Mouse (Mus musculus) heart, postnatal 0 days (tissue): ENCODE measurements at regions not wholly inside any gene's neighbourhood (a gene's known extent, or its start where the extent isn't known, plus 50 kb on each side); places are given as distances from the start of the nearest gene placed in this dataset.
A peak's percentile ranks its signal among the peaks of the same experiment; 100 is the strongest.

Experiments
- ATAC-seq: fragments of 200-750 bp; cut with Nextera tagmentation; 2 replicates; pipeline ENCODE4 v1.8.0; 2017; ENCODE audit warnings: low read depth, moderate number of reproducible peaks, moderate library complexity; ENCODE audit not compliant: insufficient read depth
- DNase-seq: peaks from one replicate; pipeline ENCODE4 v3.0.0-alpha.2; 2016; ENCODE audit warnings: low spot score
- H3K27ac ChIP-seq: fragments of 300-500 bp; sonication (generic); 2 replicates; pipeline ENCODE4 v1.5.1; 2014; ENCODE audit warnings: low read depth, mild to moderate bottlenecking
- H3K27me3 ChIP-seq: fragments of 300-500 bp; sonication (generic); 2 replicates; pipeline ENCODE4 v1.6.1; 2014; ENCODE audit warnings: low read length, mixed read lengths; ENCODE audit not compliant: control insufficient read depth, insufficient read depth
- H3K36me3 ChIP-seq: fragments of 300-500 bp; sonication (generic); replicated peaks from 2 replicates; pipeline ENCODE4 v1.6.1; 2014; ENCODE audit warnings: low read length, mixed read lengths; ENCODE audit not compliant: control insufficient read depth, insufficient read depth
- H3K4me1 ChIP-seq: fragments of 300-500 bp; sonication (generic); 2 replicates; pipeline ENCODE4 v1.6.1; 2014; ENCODE audit warnings: antibody characterized with exemption; ENCODE audit not compliant: control insufficient read depth, insufficient read depth
- H3K4me2 ChIP-seq: fragments of 300-500 bp; sonication (generic); 2 replicates; pipeline ENCODE4 v1.6.1; 2014; ENCODE audit warnings: low read depth, mild to moderate bottlenecking, low read length, moderate library complexity
- H3K4me3 ChIP-seq: fragments of 300-500 bp; sonication (generic); 2 replicates; pipeline ENCODE4 v1.5.1; 2014; ENCODE audit warnings: low read depth, low read length
- H3K9ac ChIP-seq: fragments of 300-500 bp; sonication (generic); replicated peaks from 2 replicates; pipeline ENCODE4 v1.6.1; 2014; ENCODE audit warnings: low read depth, low read length, mixed read lengths
- H3K9me3 ChIP-seq: fragments of 300-500 bp; sonication (generic); replicated peaks from 2 replicates; pipeline ENCODE4 v1.6.1; 2016; ENCODE audit warnings: low read length; ENCODE audit not compliant: control insufficient read depth
- CTCF ChIP-seq: IDR thresholded peaks from 2 replicates; pipeline ENCODE4 v1.5.1; 2016; ENCODE audit warnings: antibody characterized with exemption, control low read depth, low read depth
- EP300 ChIP-seq: IDR thresholded peaks from 2 replicates; pipeline ENCODE4 v1.6.1; 2016; ENCODE audit warnings: antibody characterized with exemption, low read depth
- WGBS: fragments of 180-500 bp; shearing (Covaris S2); extraction: QIAGEN DNeasy Blood & Tissue Kit; methylation state at CpG from one replicate; pipeline ENCODE4 v1.1.7; 2014; 5-methylcytosine and 5-hydroxymethylcytosine counted together

DNA sequence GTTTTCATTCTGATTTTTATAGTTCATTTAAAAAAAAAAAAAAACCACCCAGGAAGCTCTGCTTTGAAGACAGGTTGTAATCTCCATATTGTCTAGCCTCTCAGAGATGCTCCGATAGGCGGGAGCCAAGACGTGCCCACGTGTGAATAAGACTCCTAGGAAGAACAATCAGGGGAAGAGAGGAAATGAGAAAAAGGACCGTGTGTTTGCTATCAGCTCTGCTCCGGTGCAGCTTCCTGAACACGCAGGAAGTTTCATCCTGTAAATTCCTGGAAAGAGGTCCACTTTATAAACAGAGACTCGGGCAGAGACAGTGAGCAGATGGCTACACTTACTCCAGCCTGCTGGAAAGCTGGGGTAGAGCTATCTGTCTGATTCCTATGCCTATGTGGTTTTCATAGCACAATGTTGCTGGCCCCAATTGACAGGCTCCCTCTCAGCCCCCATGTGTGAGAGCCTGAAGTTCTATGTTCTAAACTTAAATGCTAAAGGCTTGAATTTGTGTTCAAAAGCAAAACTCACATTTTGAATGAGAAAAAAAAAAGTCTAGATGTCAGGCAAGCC is 111.6 kb downstream of the Lrrc30 start:
- DNase-seq: peak; percentile 57
- no peak for ATAC-seq
- Histone ChIP-seq H3K36me3 (no peaks in the 10 kb centered on the region), H3K4me3 (no peak overlapping the region), H3K27me3 (no peaks in the 10 kb centered on the region), H3K9me3 (peaks cover 7% of the 10 kb centered on the region; the same call in 1 of the 2 replicates), H3K4me1 (no peaks in the 10 kb centered on the region), H3K9ac (no peak overlapping the region), H3K27ac (0 out of 2 replicates have a peak overlapping the region, but pooled peaks have one; percentile 13), H3K4me2 (no peak overlapping the region)
- WGBS: 56% methylated on average over 8 of the region's 8 CpGs
- peak; percentile 46; the same call in 1 of the 2 replicates for TF ChIP-seq EP300
- no peak for TF ChIP-seq CTCF

DNA sequence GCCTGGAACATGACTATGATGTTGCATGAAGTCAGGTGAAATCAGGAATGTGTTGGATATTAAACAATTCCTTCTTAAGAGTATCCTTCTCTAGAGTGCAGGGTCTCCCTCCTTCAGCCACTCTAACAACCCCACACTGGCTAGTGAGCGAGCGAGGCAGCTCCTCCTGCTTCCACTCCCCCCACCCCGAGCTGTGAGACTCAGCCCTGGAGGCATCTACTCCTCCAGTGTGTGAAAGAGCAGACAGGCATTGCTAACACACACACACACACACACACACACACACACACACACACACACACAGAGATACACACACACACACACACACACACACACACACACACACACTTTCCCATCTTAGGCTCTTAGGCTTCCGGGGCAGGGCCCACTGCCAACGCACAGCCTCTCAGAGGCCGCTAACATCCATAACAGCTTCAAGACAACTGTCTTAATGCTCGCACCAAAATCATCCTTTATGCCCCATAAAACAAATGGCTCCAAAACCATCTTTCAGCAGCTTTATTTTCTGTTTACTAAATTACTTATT is 116.8 kb downstream of the Lrrc30 start:
- no peak for TF ChIP-seq EP300
- no peak for TF ChIP-seq CTCF
- no peak for DNase-seq

DNA sequence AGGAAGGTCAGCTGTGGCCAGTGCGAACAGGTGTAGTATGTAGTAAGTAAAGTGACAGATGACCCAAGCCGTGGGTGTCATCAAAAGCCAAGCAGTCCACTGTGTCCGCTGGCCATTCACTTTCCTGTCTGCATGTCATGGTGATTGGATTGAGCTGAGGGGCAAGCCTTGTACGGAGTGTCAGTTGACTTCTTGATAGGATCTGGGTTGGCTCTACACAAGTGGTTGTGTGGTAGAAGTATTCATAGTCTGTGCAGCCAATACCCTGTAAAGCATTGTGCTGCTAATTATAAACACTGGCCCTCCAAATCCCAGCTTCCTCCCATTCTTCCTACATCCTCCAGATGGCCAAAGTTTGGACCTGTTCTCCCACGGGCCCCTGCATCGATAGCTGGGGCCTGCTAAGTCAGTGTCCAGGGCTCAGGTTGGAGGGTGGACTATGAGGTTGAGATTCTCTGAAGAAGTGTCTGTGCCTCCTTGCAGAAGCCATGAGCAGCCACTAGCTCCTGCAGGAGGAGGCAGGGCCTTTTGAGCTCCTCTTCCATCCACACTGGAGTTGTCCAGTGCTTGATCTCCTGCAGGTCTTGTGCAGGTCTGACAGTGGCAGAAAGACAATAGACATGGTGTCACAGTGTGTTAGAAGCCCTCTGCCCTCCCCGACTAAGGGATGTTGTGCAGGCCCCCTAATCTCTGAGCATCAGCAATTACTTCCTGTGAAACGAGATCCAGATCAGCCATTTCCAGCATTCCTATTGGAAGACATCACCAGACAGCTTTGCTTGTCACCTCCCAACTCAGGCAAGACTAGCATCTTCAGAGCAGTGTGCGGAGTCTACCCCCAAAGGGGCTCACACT is 117.9 kb downstream of the Lrrc30 start:
- peak; percentile 64; the same call in 1 of the 2 replicates for TF ChIP-seq EP300
- no peak for TF ChIP-seq CTCF
- H3K4me1 ChIP-seq: no peaks in the 10 kb centered on the region
- ATAC-seq (peak; percentile 65), DNase-seq (peak; percentile 41)
- WGBS: 49% methylated on average over 9 of the region's 9 CpGs
- H3K36me3 ChIP-seq: no peaks in the 10 kb centered on the region
- no peaks in the 10 kb centered on the region for H3K27me3 ChIP-seq
- no peak overlapping the region for H3K4me2 ChIP-seq
- H3K4me3 ChIP-seq: no peak overlapping the region
- H3K9me3 ChIP-seq: no peaks in the 10 kb centered on the region
- no peak overlapping the region for H3K9ac ChIP-seq
- H3K27ac ChIP-seq: peak overlapping the region; percentile 91

More for the DNA sequence above, 116.8 kb downstream of the Lrrc30 start:
- H3K9me3 ChIP-seq: no peaks in the 10 kb centered on the region
- no peak overlapping the region for H3K9ac ChIP-seq
- H3K27me3 ChIP-seq: no peaks in the 10 kb centered on the region
- H3K27ac ChIP-seq: peak overlapping the region; percentile 91
- H3K4me2 ChIP-seq: no peak overlapping the region
- H3K4me1 ChIP-seq: no peaks in the 10 kb centered on the region
- H3K36me3 ChIP-seq: no peaks in the 10 kb centered on the region
- H3K4me3 ChIP-seq: no peak overlapping the region
- 64% methylated on average over 7 of the region's 7 CpGs for WGBS
- ATAC-seq: no peak

- WGBS: 48% methylated on average over 6 of the region's 6 CpGs
- Histone ChIP-seq H3K4me2 (no peak overlapping the region), H3K27ac (peak overlapping the region; percentile 91), H3K9me3 (no peaks in the 10 kb centered on the region), H3K27me3 (no peaks in the 10 kb centered on the region), H3K4me1 (no peaks in the 10 kb centered on the region), H3K4me3 (no peak overlapping the region), H3K36me3 (no peaks in the 10 kb centered on the region), H3K9ac (no peak overlapping the region)
- DNase-seq (peak; percentile 45), ATAC-seq (peak; percentile 79)
- TF ChIP-seq EP300: peak; percentile 95
- no peak for TF ChIP-seq CTCF
These were observed 119.6 kb downstream of the Lrrc30 start for GRCm38 (mm10) chr17:67512699-67513450.

GRCm38 (mm10) chr17:67512008-67512407 is 120.5 kb downstream of the Lrrc30 start:
- Histone ChIP-seq H3K4me1 (no peaks in the 10 kb centered on the region), H3K9ac (no peak overlapping the region), H3K4me3 (no peak overlapping the region), H3K4me2 (no peak overlapping the region), H3K27me3 (no peaks in the 10 kb centered on the region), H3K27ac (peak overlapping the region; percentile 83), H3K36me3 (no peaks in the 10 kb centered on the region), H3K9me3 (no peaks in the 10 kb centered on the region)
- DNase-seq (no peak), ATAC-seq (no peak)
- WGBS: 48% methylated on average over 6 of the region's 6 CpGs
- no peak for TF ChIP-seq CTCF
